Mouse (Mus musculus): ENCODE results near the gene Paqr8.

The Paqr8 gene

DNA sequence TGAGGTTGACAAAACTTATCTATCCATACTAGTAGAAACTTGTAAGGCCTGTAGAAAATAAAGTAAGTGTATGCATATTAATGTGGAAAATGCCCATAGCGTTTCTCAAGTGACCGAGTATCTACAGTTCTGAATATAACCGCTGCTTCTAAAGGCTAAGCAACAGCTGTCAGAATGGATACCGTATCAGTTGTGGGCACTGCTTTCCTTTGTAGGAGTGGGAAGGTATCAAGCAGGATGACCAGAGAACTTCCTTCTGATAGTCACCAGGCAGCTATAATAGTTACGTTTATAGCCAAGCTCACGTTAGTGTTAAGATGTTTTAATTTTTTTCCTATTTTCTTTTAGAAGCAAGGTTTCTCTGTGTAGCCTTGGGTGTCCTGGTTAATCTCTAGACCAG lies 83.0 kb downstream of the Paqr8 start:
- DNase-seq (ENCODE audit: low spot score) = no peak

DNA sequence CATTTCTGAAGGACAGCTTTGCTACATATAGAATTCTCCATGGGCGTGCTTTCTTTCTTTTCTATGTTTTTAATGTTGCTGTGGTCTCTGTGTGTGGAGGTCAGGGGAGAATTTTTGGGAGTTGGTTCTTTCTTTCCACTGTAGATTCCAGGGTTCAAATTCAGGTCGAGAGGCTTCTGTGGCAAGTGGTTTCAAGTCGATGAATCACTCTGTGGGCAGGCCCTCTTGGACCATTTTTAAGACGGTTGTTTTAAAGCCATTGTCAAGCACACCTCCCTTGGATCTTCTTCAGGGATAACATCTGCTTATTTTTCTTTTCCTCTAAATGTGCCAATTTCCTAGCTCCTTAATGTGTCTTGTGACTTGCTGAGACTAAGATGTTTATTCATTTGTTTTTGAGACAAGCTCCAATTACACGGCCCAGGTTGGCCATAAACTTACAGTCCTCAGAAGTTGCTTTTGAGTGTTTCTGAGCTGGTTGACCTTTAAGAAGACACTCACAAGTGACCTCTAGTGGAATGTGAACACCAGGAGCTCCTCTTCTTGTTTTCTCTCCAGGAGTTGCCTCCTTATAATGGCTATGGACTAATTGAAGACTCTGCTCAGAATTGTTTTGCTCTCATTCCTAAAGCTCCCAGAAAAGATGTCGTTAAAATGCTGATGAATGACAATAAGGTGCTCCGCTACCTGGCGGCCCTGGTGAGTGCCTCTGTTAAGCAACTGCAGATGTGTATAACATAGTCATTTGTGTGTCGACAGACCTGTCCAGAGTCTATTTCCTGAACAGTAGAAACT lies 84.1 kb downstream of the Paqr8 start:
- no peak for DNase-seq (ENCODE audit: low spot score)

DNA sequence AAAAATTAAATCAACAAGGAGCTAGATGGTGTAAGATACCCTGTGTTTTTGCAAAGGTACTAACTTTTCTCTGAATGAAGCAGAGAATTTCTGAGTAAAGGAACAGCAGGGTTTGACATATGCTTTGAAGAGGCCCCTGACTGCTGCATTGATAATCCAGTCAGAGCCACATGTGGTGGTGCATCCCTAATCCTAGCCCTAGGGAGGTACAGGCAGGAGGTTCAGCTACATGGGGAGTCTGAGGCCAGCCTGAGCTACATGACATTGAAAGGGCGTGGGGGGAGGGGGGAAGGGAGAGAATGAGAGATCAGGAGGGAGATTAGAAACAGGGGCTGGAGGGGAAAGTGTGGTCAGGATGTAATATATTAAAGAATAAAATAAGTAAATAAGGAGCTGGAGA lies 90.1 kb downstream of the Paqr8 start:
- DNase-seq (ENCODE audit: low spot score) = no peak

DNA sequence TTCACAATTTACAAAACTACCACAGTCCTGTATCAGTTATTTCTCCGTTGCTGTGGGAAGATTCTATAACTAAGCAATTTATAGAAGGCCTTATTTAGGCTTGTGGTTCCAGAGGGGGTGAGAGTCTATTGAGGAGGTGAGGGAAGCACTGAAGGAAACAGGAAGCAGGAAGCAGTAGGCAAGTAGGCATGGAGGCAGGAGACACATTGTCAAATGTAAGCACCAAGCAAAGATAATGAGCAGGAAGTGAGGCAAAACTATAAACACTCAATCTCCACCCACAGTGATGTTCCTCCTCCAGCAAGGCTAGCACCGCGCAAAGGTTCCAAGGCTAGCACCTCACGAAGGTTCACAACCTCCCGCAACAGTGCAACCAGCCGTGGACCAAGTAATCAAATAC lies 91.4 kb downstream of the Paqr8 start:
- DNase-seq (ENCODE audit: low spot score) = no peak

DNA sequence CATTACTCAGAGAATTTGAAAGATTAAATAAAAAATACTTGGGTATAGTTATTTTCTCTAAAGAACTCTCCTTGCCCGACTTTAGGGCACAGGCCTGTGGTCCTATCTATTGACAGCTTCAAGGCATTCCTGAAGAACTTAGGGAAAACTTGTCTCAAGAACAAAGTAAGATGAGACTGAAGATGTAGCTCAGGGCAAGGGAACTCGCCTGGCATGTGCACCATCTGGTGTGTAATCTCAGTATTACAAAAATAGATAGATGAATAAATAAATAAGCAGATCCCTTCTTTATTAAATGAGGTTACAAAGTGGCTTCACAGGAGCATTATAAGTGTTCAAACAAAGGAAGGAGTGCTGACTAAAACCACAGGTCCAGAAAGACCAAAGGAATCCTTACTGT lies 93.7 kb downstream of the Paqr8 start:
- DNase-seq (ENCODE audit: low spot score) = no peak

DNA sequence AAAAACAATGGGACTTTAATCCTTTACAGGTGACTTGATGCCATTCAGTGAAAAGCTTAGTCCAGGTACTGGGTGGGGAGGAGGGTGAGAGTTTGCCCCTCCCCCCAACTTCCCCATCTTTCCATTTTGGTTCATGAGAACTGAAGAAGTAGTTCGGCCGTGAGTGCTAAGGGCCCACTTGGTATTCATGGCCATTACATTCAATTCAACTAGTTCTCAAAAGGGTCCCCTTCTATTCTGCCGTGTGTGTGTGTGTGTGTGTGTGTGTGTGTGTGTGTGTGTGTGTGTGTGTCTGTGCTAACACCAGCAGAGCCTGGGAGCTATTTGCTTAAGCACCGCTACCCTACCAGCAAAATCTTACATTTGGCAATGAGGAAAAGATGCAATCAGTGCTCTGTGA lies 94.2 kb downstream of the Paqr8 start:
- no peak for DNase-seq (ENCODE audit: low spot score)

DNA sequence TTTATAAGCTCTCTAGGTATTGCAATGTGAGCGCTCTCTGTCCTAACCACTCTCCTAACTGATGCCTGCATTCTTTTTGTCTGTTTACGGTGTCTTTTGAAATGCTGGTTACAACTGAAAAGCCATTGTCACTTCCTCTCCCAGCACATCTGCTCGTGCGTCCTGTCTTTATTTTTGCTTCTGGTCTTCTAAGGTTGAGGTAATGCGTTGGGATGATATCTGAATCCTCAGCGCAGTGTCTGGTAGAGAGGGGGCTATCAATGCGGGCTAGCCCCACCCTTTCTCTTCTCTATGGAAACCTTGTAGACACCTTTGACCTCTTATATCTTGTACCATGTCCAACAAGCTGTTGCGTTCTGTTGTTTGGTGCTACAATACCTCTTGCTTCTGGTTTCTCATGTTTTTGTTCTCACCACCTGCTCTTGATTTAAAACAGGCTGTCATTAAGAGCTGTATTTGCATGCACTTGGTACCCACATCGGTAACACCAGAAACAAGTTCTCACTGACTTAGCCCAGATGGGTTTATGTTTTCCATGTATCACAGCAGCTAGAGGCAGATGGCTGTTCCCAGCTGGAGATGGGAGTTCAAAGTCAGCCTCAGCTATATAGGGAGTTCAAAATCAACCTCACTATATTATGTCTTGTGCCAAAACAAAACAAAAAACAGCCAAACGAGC lies 96.1 kb downstream of the Paqr8 start:
- DNase-seq (ENCODE audit: low spot score) = no peak
